Mouse (Mus musculus) liver, adult 2 months (tissue): ENCODE results near the gene Csrp2.

Experiments
- CTCF ChIP-seq: fragments of 200-500 bp; IDR thresholded peaks from 2 replicates; pipeline ENCODE4 v1.5.1; 2011; ENCODE audit warnings: low read depth, low read length, control low read depth
- POLR2A ChIP-seq: fragments of 200-500 bp; IDR thresholded peaks from 2 replicates; pipeline ENCODE4 v1.6.1; 2011; ENCODE audit warnings: low read length, control low read depth; ENCODE audit not compliant: insufficient read depth; ENCODE audit errors: extremely low read depth

- no peak for TF ChIP-seq CTCF
- no peak for TF ChIP-seq POLR2A
Measured at GRCm38 (mm10) chr10:110971044-110971443, 51.5 kb downstream of the Csrp2 start.
